Mouse (Mus musculus): Measurements from ENCODE around the gene Psmd1.

DNA sequence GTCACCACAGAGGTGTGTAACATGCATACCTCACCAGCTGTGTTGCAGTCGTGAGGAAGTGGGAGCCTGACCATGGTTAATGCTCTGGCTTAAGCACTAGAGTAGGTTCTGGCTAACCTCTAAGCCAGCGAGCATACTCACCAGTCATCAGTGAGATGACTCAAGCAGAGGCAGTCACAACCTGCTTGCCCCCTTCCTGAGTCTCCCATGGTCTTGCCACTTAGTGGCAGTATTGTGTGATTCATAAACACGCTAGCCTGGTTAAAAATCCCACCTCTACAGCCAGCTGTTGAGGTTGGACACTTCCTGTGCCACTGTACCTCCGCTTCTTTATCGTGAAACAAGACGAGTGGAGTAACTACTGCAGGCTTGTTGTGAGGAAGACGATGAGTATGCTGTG is 122.6 kb downstream of the Psmd1 start:
- TF ChIP-seq CTCF (conservative IDR thresholded peaks at IDR 0.05; ENCODE audit: insufficient read depth, insufficient read length, low read depth, low read length) = no peak
- no peak for TF ChIP-seq POLR2A (IDR thresholded peaks at IDR 0.05; ENCODE audit: low read depth, low read length)
